9 mouse cellular contexts compared by ENCODE assay signal in genomic region chr4:43383246-43384082, GRCm38 (mm10). TPM values are rescaled to one million over a fixed set of nuclear protein-coding genes. Genes with fewer than 3 reads are reported as not detected.
DNase-seq lines count a peak whose midpoint lies in the region; ATAC-seq and TF ChIP-seq lines count a peak whose summit lies in the region.
"Had no signal": no experiment of that assay in that cellular context is flagged by ENCODE, and none has a peak within 500 bp of the region (broad histone marks: within the 10 kb centered on the region; RNA-seq: fewer than 3 reads in every experiment).

No protein-coding gene starts in this region.

- H3K4me3 ChIP-seq in left cerebral cortex, adult 2 months, result peak overlapping the region; percentile 81
- H3K4me3 ChIP-seq in forebrain, embryonic 16.5 days (replicated peaks; ENCODE audit: low read length), result peak overlapping the region; percentile 61; the same call in 1 of the 2 replicates
- peak overlapping the region; percentile 70; the same call in 1 of the 2 replicates for H3K4me3 ChIP-seq in midbrain, embryonic 14.5 days (replicated peaks; ENCODE audit: low read depth, low read length)

- no peak for ATAC-seq in forebrain, embryonic 16.5 days
- ATAC-seq in midbrain, embryonic 14.5 days (ENCODE audit: low FRiP score, low TSS enrichment), result no peak
- ATAC-seq in megakaryocyte progenitor cell, adult 5-6 weeks (replicated peaks; ENCODE audit: poor library complexity), result no peak
- ATAC-seq in erythroblast, adult 5-6 weeks (replicated peaks; ENCODE audit: low FRiP score, poor library complexity, severe bottlenecking), result no peak

- DNase-seq in adrenal gland, adult 2 months, result peak; percentile 54
- no peak for DNase-seq in adrenal gland, adult 18-20 months (ENCODE audit: low spot score in 2 of 2)
- no peak for DNase-seq in left cerebral cortex, adult 2 months (ENCODE audit: extremely low spot score in 1 of 2, low spot score in 2 of 2)
- DNase-seq in left cerebral cortex, postnatal 10 days (ENCODE audit: extremely low spot score in 1 of 2, low spot score in 2 of 2), result no peak
- no peak for DNase-seq in midbrain, embryonic 14.5 days
- DNase-seq: cerebellum, adult 11-12 months had no signal

- 67% methylated on average over 11 of the region's 11 CpGs for WGBS in forebrain, embryonic 16.5 days
- WGBS in midbrain, embryonic 14.5 days, result 76% methylated on average over 11 of the region's 11 CpGs

- no peaks in the 10 kb centered on the region for H3K27me3 ChIP-seq in forebrain, embryonic 16.5 days (replicated peaks; ENCODE audit: control insufficient read depth, insufficient read depth, low read length)
- no peaks in the 10 kb centered on the region for H3K27me3 ChIP-seq in midbrain, embryonic 14.5 days (ENCODE audit: control insufficient read depth, insufficient read depth, low read length)

- no peaks in the 10 kb centered on the region for H3K36me3 ChIP-seq in forebrain, embryonic 16.5 days (ENCODE audit: control insufficient read depth, insufficient read depth)
- no peaks in the 10 kb centered on the region for H3K36me3 ChIP-seq in midbrain, embryonic 14.5 days (ENCODE audit: control insufficient read depth, insufficient read depth, low read length)

- H3K9ac ChIP-seq in forebrain, embryonic 16.5 days (replicated peaks; ENCODE audit: low read depth, low read length), result no peak overlapping the region
- no peak overlapping the region; the same call in 1 of the 2 replicates for H3K9ac ChIP-seq in midbrain, embryonic 14.5 days (replicated peaks; ENCODE audit: low read length)

- no peaks in the 10 kb centered on the region for H3K9me3 ChIP-seq in forebrain, embryonic 16.5 days (ENCODE audit: control insufficient read depth, low read length)
- H3K9me3 ChIP-seq in midbrain, embryonic 14.5 days (ENCODE audit: control insufficient read depth, low read length), result no peaks in the 10 kb centered on the region

- H3K4me1 ChIP-seq in forebrain, embryonic 16.5 days (replicated peaks; ENCODE audit: control insufficient read depth, insufficient read depth, low read length), result peaks cover 24% of the 10 kb centered on the region
- peaks cover 10% of the 10 kb centered on the region for H3K4me1 ChIP-seq in midbrain, embryonic 14.5 days (ENCODE audit: control insufficient read depth, insufficient read depth, low read length)

- no peak for TF ChIP-seq CTCF in left cerebral cortex, adult 2 months (IDR thresholded peaks at IDR 0.05)

- H3K27ac ChIP-seq in left cerebral cortex, adult 2 months, result peak overlapping the region; percentile 100
- no peak overlapping the region for H3K27ac ChIP-seq in forebrain, embryonic 16.5 days (ENCODE audit: low read length)
- H3K27ac ChIP-seq in midbrain, embryonic 14.5 days (replicated peaks; ENCODE audit: low read depth, low read length), result no peak overlapping the region

- intact Hi-C loops in left cerebral cortex, adult 2 months (cut with DNase I), result loop anchor here (2.0 kb wide), 2 partner anchors 15 to 117 kb away; partner anchors contain the start of gene Atp8b5
- intact Hi-C loops in left cerebral cortex, postnatal 10 days (cut with DNase I), result loop anchor here (5.0 kb wide), 1 partner anchor 39 kb away; no protein-coding TSS in a partner anchor

- peak overlapping the region; percentile 92 for H3K4me2 ChIP-seq in forebrain, embryonic 16.5 days (ENCODE audit: low read length)
- H3K4me2 ChIP-seq in midbrain, embryonic 14.5 days (ENCODE audit: low read length), result peak overlapping the region; percentile 87

RNA-seq across cellular contexts. Expression of gene Rusc2, which starts 1.7 kb away (rescaled TPM):
- 10 to 100 TPM; 38.0 to 44.3 TPM for total RNA-seq in adrenal gland, adult 2 months (2021)
- 37.9 and 49.6 TPM in 2 replicates for polyA plus RNA-seq in adrenal gland, adult 2 months (2012; rRNA removed)
- 10 to 100 TPM; 36.9 to 39.9 TPM for total RNA-seq in adrenal gland, adult 18-20 months (2021)
- total RNA-seq in left cerebral cortex, adult 2 months (2021), result 100 to 1,000 TPM; 137 to 144 TPM
- total RNA-seq in left cerebral cortex, postnatal 10 days (2021), result 100 to 1,000 TPM; 151 to 154 TPM
- polyA plus RNA-seq in forebrain, embryonic 16.5 days (2015; fragmentation: Nextera tagmentation; extraction: Ambion mirVana), result 64.6 and 74.8 TPM in 2 replicates
- polyA plus RNA-seq in midbrain, embryonic 14.5 days (2014; fragmentation: Nextera tagmentation; extraction: Ambion mirVana), result 68.1 and 106 TPM in 2 replicates
- total RNA-seq in megakaryocyte progenitor cell, adult 5-6 weeks (2015), result 0.32 and 0.44 TPM in 2 replicates
- total RNA-seq in megakaryocyte progenitor cell, adult 5-6 weeks (2017), result 0.61 and 0.71 TPM in 2 replicates
- total RNA-seq in erythroblast, adult 5-6 weeks (2015; ENCODE audit: low replicate concordance), result 0.63 TPM in 1 of 2 replicates, not detected in the other
- total RNA-seq in erythroblast, adult 5-6 weeks (2017; ENCODE audit: low replicate concordance), result 0.17 TPM in 1 of 2 replicates, not detected in the other

RNA-seq across cellular contexts. Expression of gene Fam166b, which starts 45.5 kb away (rescaled TPM):
- not detected for total RNA-seq in adrenal gland, adult 2 months (2021)
- polyA plus RNA-seq in adrenal gland, adult 2 months (2012; rRNA removed), result 0.52 TPM in 1 of 2 replicates, not detected in the other
- not detected for total RNA-seq in adrenal gland, adult 18-20 months (2021)
- 1 to 10 TPM in 1 of 2 experiments, under 1 TPM in 1; 0.68 to 1.3 TPM for total RNA-seq in left cerebral cortex, adult 2 months (2021)
- total RNA-seq in left cerebral cortex, postnatal 10 days (2021), result under 1 TPM in 1 of 2 experiments, not detected in 1; 0.30 TPM
- polyA plus RNA-seq in forebrain, embryonic 16.5 days (2015; fragmentation: Nextera tagmentation; extraction: Ambion mirVana), result 0.47 and 0.68 TPM in 2 replicates
- polyA plus RNA-seq in midbrain, embryonic 14.5 days (2014; fragmentation: Nextera tagmentation; extraction: Ambion mirVana), result 0.46 and 0.76 TPM in 2 replicates
- total RNA-seq in megakaryocyte progenitor cell, adult 5-6 weeks (2015), result not detected in 2 replicates
- total RNA-seq in megakaryocyte progenitor cell, adult 5-6 weeks (2017), result not detected in 2 replicates
- total RNA-seq in erythroblast, adult 5-6 weeks (2015; ENCODE audit: low replicate concordance), result not detected in 2 replicates
- not detected in 2 replicates for total RNA-seq in erythroblast, adult 5-6 weeks (2017; ENCODE audit: low replicate concordance)

RNA-seq across cellular contexts. Expression of gene Tesk1, which starts 58.3 kb away (rescaled TPM):
- total RNA-seq in adrenal gland, adult 2 months (2021), result 10 to 100 TPM; 60.1 to 73.3 TPM
- 124 and 142 TPM in 2 replicates for polyA plus RNA-seq in adrenal gland, adult 2 months (2012; rRNA removed)
- 10 to 100 TPM; 67.6 to 72.3 TPM for total RNA-seq in adrenal gland, adult 18-20 months (2021)
- total RNA-seq in left cerebral cortex, adult 2 months (2021), result 100 to 1,000 TPM; 102 to 103 TPM
- total RNA-seq in left cerebral cortex, postnatal 10 days (2021), result 10 to 100 TPM; 71.7 to 74.2 TPM
- polyA plus RNA-seq in forebrain, embryonic 16.5 days (2015; fragmentation: Nextera tagmentation; extraction: Ambion mirVana), result 7.5 and 8.6 TPM in 2 replicates
- 20.9 and 21.2 TPM in 2 replicates for polyA plus RNA-seq in midbrain, embryonic 14.5 days (2014; fragmentation: Nextera tagmentation; extraction: Ambion mirVana)
- 5.2 and 6.3 TPM in 2 replicates for total RNA-seq in megakaryocyte progenitor cell, adult 5-6 weeks (2015)
- total RNA-seq in megakaryocyte progenitor cell, adult 5-6 weeks (2017), result 5.7 and 5.9 TPM in 2 replicates
- 1.7 and 2.3 TPM in 2 replicates for total RNA-seq in erythroblast, adult 5-6 weeks (2015; ENCODE audit: low replicate concordance)
- 0.98 and 1.5 TPM in 2 replicates for total RNA-seq in erythroblast, adult 5-6 weeks (2017; ENCODE audit: low replicate concordance)

Comparison
In these comparisons a context has a peak if more than half of its experiments do, and no peak if none do; other contexts are left out.
1. RNA of gene Rusc2, which starts 1.7 kb away (total RNA-seq): 151 to 154 TPM in left cerebral cortex, postnatal 10 days, 137 to 144 TPM in left cerebral cortex, adult 2 months, 38.0 to 44.3 TPM in adrenal gland, adult 2 months and 36.9 to 39.9 TPM in adrenal gland, adult 18-20 months; 0.32 to 0.71 TPM in megakaryocyte progenitor cell, adult 5-6 weeks and 0.17 to 0.63 TPM in erythroblast, adult 5-6 weeks; every median in the first group is over 10 times any median in the second.
2. RNA of gene Tesk1, which starts 58.3 kb away (total RNA-seq): 102 to 103 TPM in left cerebral cortex, adult 2 months, 71.7 to 74.2 TPM in left cerebral cortex, postnatal 10 days, 60.1 to 73.3 TPM in adrenal gland, adult 2 months and 67.6 to 72.3 TPM in adrenal gland, adult 18-20 months; 5.2 to 6.3 TPM in megakaryocyte progenitor cell, adult 5-6 weeks and 0.98 to 2.3 TPM in erythroblast, adult 5-6 weeks; every median in the first group is over 4 times any median in the second.
3. Peak in every context shown above with its lines, with median percentiles within 50 percentile points of each other: H3K4me3 ChIP-seq.